Mouse (Mus musculus) midbrain, embryonic 13.5 days (tissue): Measurements from ENCODE around the gene Cnpy2. TPM values are rescaled to one million over a fixed set of nuclear protein-coding genes. Genes with fewer than 3 reads are reported as not detected.

Experiments used
- ATAC-seq: fragments of 200-750 bp; cut with Nextera tagmentation; 2 replicates; pipeline ENCODE4 v1.8.0; 2017; ENCODE audit warnings: mild to moderate bottlenecking, moderate TSS enrichment, moderate library complexity
- H3K27ac ChIP-seq: fragments of 300-500 bp; sonication (generic); 2 replicates; pipeline ENCODE4 v1.5.1; 2015; ENCODE audit warnings: inconsistent platforms, mild to moderate bottlenecking, moderate library complexity
- H3K27me3 ChIP-seq: fragments of 300-500 bp; sonication (generic); 2 replicates; pipeline ENCODE4 v1.6.1; 2015; ENCODE audit warnings: mild to moderate bottlenecking, inconsistent platforms
- H3K36me3 ChIP-seq: fragments of 300-500 bp; sonication (generic); 2 replicates; pipeline ENCODE4 v1.6.1; 2015; ENCODE audit warnings: mild to moderate bottlenecking, inconsistent platforms
- H3K4me1 ChIP-seq: fragments of 300-500 bp; sonication (generic); replicated peaks from 2 replicates; pipeline ENCODE4 v1.6.1; 2015; ENCODE audit warnings: inconsistent platforms
- H3K4me2 ChIP-seq: fragments of 300-500 bp; sonication (generic); replicated peaks from 2 replicates; pipeline ENCODE4 v1.6.1; 2015; ENCODE audit warnings: moderate library complexity, mild to moderate bottlenecking, inconsistent platforms
- H3K4me3 ChIP-seq: fragments of 300-500 bp; sonication (generic); replicated peaks from 2 replicates; pipeline ENCODE4 v1.5.1; 2015; ENCODE audit warnings: mild to moderate bottlenecking, inconsistent platforms
- H3K9ac ChIP-seq: fragments of 300-500 bp; sonication (generic); replicated peaks from 2 replicates; pipeline ENCODE4 v1.6.1; 2015; ENCODE audit warnings: mild to moderate bottlenecking, inconsistent platforms
- H3K9me3 ChIP-seq: fragments of 300-500 bp; sonication (generic); 2 replicates; pipeline ENCODE4 v1.6.1; 2016; ENCODE audit warnings: mild to moderate bottlenecking, inconsistent platforms
- WGBS: fragments of 180-500 bp; shearing (Covaris S2); methylation state at CpG from one replicate; pipeline ENCODE4 v1.1.7; 2015; 5-methylcytosine and 5-hydroxymethylcytosine counted together
- polyA plus RNA-seq: library from polyadenylated mRNA; unstranded; fragments of >200 nt; fragmentation: Nextera tagmentation; extraction: Ambion mirVana; gene quantifications from 2 replicates; pipeline ENCODE4 v1.2.1, GENCODE M21; 2015

Gene Cnpy2
- polyA plus RNA-seq, 1 experiment from 2014 or later, result 230 TPM

DNA sequence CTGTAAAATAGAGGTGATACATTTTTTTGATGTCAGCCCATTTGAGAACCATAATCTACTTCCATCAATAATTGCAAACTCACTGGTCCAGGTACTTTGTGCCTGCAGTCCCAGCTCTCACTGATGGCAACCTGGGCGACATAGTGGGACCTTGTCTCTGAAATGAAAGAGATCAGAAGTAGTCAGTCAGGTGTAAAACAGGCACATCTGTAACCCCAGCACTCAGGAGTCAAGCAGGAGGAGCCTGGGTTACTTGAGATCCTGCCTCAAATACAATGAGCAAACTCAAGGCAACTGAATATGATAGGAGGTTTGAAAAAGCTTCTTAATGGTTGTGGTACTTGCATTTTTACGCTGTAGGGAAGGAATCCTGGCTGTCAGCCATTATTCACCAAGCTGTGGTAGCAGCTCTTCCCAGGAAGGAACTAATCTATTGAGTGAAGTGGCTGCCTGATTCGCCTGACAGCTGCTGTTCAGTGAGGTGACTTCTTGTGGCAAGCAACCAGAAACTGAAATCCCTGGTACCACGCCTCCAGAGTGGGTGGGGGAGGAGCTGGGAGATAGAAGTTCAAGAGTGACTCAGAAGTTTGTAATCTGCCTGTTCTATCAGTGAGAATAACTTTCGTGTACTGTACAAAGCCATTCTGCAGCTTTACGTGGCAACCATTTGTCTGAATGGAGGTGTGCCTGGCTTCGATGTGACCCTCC, 22.5 kb downstream of the Cnpy2 start:
- no peak for ATAC-seq

GRCm38 (mm10) chr10:128347541-128347940, 25.3 kb downstream of the Cnpy2 start:
- no peak overlapping the region for H3K27ac ChIP-seq
- H3K4me2 ChIP-seq, result no peak overlapping the region
- no peaks in the 10 kb centered on the region for H3K9me3 ChIP-seq
- H3K36me3 ChIP-seq, result peaks cover 26% of the 10 kb centered on the region
- no peak overlapping the region for H3K4me3 ChIP-seq
- no peak for ATAC-seq
- WGBS, result 91% methylated on average over 8 of the region's 8 CpGs
- H3K27me3 ChIP-seq, result no peaks in the 10 kb centered on the region
- H3K9ac ChIP-seq, result no peak overlapping the region
- H3K4me1 ChIP-seq, result peaks cover 7% of the 10 kb centered on the region; the same call in 1 of the 2 replicates

More for the DNA sequence above, 22.5 kb downstream of the Cnpy2 start:
- peaks cover 3% of the 10 kb centered on the region; the same call in 1 of the 2 replicates for H3K36me3 ChIP-seq
- 64% methylated on average over 7 of the region's 7 CpGs for WGBS
- H3K4me3 ChIP-seq, result no peak overlapping the region
- H3K9me3 ChIP-seq, result no peaks in the 10 kb centered on the region
- no peaks in the 10 kb centered on the region for H3K27me3 ChIP-seq
- H3K4me2 ChIP-seq, result no peak overlapping the region
- no peak overlapping the region for H3K9ac ChIP-seq
- peak overlapping the region; percentile 57; the same call in 1 of the 2 replicates for H3K27ac ChIP-seq
- H3K4me1 ChIP-seq, result peaks cover 12% of the 10 kb centered on the region

DNA sequence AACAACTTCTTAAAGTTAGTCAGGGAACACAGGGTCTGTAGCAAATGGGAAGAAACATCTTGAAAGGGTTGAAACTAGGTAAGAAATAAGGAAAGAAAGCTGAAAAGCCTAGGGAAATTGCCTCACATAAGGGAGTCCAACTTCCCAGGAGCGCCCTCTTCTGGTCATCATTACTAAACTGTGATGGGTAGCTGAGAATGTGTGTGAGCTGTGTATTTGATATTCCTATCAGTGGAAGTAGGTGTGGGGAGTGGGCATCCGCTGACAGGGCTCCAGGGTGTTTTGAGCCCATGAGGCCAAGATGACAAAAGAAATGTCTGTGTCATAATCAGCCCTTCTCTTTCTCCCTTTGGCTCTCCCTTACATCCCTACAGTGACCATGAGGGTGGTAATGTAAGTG, 36.5 kb downstream of the Cnpy2 start:
- Histone ChIP-seq H3K36me3 (peaks cover 80% of the 10 kb centered on the region), H3K9me3 (no peaks in the 10 kb centered on the region)

GRCm38 (mm10) chr10:128359226-128359625, 37.0 kb downstream of the Cnpy2 start:
- peaks cover 76% of the 10 kb centered on the region for H3K36me3 ChIP-seq
- H3K9ac ChIP-seq, result no peak overlapping the region
- no peaks in the 10 kb centered on the region for H3K27me3 ChIP-seq
- H3K4me1 ChIP-seq, result no peaks in the 10 kb centered on the region
- no peak overlapping the region for H3K4me2 ChIP-seq
- ATAC-seq, result no peak
- H3K9me3 ChIP-seq, result no peaks in the 10 kb centered on the region
- H3K27ac ChIP-seq, result no peak overlapping the region
- 96% methylated on average over 6 of the region's 6 CpGs for WGBS
- H3K4me3 ChIP-seq, result no peak overlapping the region

More for the DNA sequence above, 36.5 kb downstream of the Cnpy2 start:
- Histone ChIP-seq H3K4me1 (no peaks in the 10 kb centered on the region), H3K27me3 (no peaks in the 10 kb centered on the region), H3K4me2 (no peak overlapping the region), H3K9ac (no peak overlapping the region), H3K4me3 (no peak overlapping the region), H3K27ac (no peak overlapping the region)
- 44% methylated on average over 2 of the region's 2 CpGs for WGBS
- no peak for ATAC-seq

DNA sequence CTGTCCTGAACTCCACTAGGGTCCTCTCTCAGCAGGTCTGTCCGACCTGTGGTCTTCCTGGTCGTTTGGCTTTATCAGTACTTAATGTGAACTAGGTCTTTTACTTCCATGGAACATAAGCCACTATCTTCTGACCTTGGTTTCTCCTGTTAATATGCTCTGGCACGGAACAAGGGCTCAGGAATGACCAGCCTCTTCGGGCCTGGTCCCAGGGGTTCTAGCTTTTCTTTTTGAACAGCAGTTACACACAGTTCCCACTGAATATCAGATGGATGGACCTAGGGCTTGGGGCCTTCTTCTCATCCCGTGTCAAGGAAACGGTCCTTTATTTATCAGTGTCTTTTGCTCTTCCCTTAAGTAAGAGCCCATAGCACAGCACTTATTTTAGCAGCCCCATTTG, 39.6 kb downstream of the Cnpy2 start:
- peaks cover 72% of the 10 kb centered on the region for H3K36me3 ChIP-seq
- no peak overlapping the region for H3K27ac ChIP-seq
- no peak overlapping the region for H3K9ac ChIP-seq
- no peaks in the 10 kb centered on the region for H3K4me1 ChIP-seq
- WGBS, result 93% methylated on average over 6 of the region's 6 CpGs
- ATAC-seq, result no peak
- no peaks in the 10 kb centered on the region for H3K9me3 ChIP-seq
- H3K4me3 ChIP-seq, result no peak overlapping the region
- no peak overlapping the region for H3K4me2 ChIP-seq
- no peaks in the 10 kb centered on the region for H3K27me3 ChIP-seq

DNA sequence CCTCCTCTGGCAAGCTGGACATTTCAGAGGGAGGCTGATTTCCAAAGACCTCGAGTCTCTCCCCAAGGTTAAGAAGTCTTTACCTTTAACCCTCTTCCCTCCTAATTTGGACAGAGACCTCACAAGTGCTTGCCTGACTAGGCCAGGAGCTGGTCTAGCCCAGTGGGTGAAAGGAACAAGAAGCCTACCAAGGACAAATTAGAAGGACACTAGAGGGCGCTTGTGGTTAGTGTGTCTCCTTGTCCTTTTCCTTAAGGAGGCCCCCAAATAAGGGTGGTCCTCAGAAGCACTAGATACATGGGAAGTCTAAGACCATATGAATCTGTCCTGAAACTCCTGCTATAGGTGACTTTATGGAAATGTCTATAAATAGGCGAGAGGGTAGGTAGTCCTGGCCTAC, 40.3 kb downstream of the Cnpy2 start:
- 61% methylated on average over 3 of the region's 3 CpGs for WGBS
- H3K9me3 ChIP-seq, result no peaks in the 10 kb centered on the region
- peaks cover 68% of the 10 kb centered on the region for H3K36me3 ChIP-seq
- peaks cover 6% of the 10 kb centered on the region for H3K4me1 ChIP-seq
- no peak overlapping the region for H3K4me3 ChIP-seq
- ATAC-seq, result 0 out of 2 replicates have a peak, but pooled peaks have one; percentile 18
- H3K27me3 ChIP-seq, result no peaks in the 10 kb centered on the region
- H3K4me2 ChIP-seq, result no peak overlapping the region
- H3K9ac ChIP-seq, result no peak overlapping the region
- H3K27ac ChIP-seq, result no peak overlapping the region

DNA sequence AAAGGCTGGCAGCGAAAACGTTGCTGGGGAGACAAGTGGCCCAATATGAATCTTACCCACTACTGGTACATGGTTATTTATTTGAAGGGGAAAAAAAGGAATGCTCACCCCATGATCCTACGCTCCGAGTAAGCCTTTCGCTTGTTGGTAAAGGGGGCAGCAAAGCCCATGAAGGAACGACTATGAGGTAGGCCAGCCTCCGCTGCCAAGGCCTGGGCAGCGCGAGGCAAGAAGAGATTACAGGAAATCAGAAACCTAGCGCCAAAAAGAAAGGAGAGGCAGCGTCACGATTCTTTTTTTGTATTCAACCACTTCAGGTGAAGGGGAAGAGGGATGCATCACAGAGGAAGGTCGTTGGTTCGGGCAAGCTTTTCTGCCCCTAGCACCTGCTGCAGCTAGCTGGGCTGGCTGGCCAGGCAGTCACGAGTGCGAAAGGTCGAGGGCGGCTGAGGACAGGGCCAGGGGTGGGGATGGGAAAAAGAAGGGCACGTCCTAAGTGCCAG, 45.7 kb downstream of the Cnpy2 start:
- H3K4me3 ChIP-seq, result peak overlapping the region; percentile 60
- H3K27me3 ChIP-seq, result no peaks in the 10 kb centered on the region
- H3K4me2 ChIP-seq, result peak overlapping the region; percentile 90
- H3K4me1 ChIP-seq, result peaks cover 18% of the 10 kb centered on the region
- ATAC-seq, result no peak
- 12% methylated on average over 19 of the region's 19 CpGs for WGBS
- H3K9ac ChIP-seq, result peak overlapping the region; percentile 72
- peaks cover 22% of the 10 kb centered on the region for H3K36me3 ChIP-seq
- peak overlapping the region; percentile 97 for H3K27ac ChIP-seq
- H3K9me3 ChIP-seq, result no peaks in the 10 kb centered on the region

- Histone ChIP-seq H3K4me3 (peak within 1 kb of the TSS; percentile 60), H3K9ac (peak within 1 kb of the TSS; percentile 72), H3K9me3 (no peaks in the 10 kb centered on the region), H3K4me1 (peaks cover 18% of the 10 kb centered on the region), H3K27me3 (no peaks in the 10 kb centered on the region), H3K36me3 (peaks cover 16% of the 10 kb centered on the region), H3K4me2 (peak within 1 kb of the TSS; percentile 90), H3K27ac (peak within 1 kb of the TSS; percentile 97)
- peak; percentile 96 for ATAC-seq
- WGBS, result under 1% methylated on average over 81 of the region's 87 CpGs
Measured at GRCm38 (mm10) chr10:128368402-128369217, 46.4 kb downstream of the Cnpy2 start, which contains the start of gene Coq10a. Coq10a (minus strand) TSS chr10:128368997.

- 4% methylated on average over 9 of the region's 9 CpGs for WGBS
- ATAC-seq, result no peak
Measured at GRCm38 (mm10) chr10:128369218-128369543, 46.9 kb downstream of the Cnpy2 start.

GRCm38 (mm10) chr10:128369599-128369998, 47.3 kb downstream of the Cnpy2 start:
- no peak for ATAC-seq
- Histone ChIP-seq H3K9me3 (no peaks in the 10 kb centered on the region), H3K27ac (peak overlapping the region; percentile 97), H3K4me2 (peak overlapping the region; percentile 90), H3K4me1 (peaks cover 18% of the 10 kb centered on the region), H3K9ac (peak overlapping the region; percentile 72; the same call in 1 of the 2 replicates), H3K4me3 (peak overlapping the region; percentile 60), H3K36me3 (peaks cover 13% of the 10 kb centered on the region), H3K27me3 (no peaks in the 10 kb centered on the region)
- 79% methylated on average over 6 of the region's 6 CpGs for WGBS

More at GRCm38 (mm10) chr10:128369218-128369543, 46.9 kb downstream of the Cnpy2 start:
- no peaks in the 10 kb centered on the region for H3K9me3 ChIP-seq
- H3K27ac ChIP-seq, result peak overlapping the region; percentile 97
- peak overlapping the region; percentile 90 for H3K4me2 ChIP-seq
- H3K27me3 ChIP-seq, result no peaks in the 10 kb centered on the region
- peak overlapping the region; percentile 72 for H3K9ac ChIP-seq
- H3K36me3 ChIP-seq, result peaks cover 13% of the 10 kb centered on the region
- H3K4me1 ChIP-seq, result peaks cover 18% of the 10 kb centered on the region
- H3K4me3 ChIP-seq, result peak overlapping the region; percentile 60

DNA sequence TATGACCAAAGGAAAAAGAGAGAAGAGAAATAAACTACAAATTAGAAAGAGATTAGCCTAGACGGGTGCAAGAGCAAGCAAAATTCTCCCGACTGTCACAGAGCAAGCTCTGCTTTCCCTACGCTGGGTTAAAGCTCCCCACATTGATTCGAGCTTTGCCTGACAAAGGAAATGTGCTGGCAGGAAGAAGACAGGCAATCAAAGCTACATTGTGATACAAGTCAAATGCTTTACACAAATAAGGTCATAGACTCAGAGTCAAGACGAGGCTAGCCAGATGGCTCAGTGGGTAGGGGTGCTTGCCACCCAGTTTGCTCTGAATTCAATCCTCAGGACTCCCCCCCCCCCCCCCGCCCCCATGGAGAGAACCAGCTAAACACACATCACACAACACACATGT, 47.8 kb downstream of the Cnpy2 start:
- H3K9me3 ChIP-seq, result no peaks in the 10 kb centered on the region
- H3K4me2 ChIP-seq, result no peak overlapping the region
- no peak overlapping the region for H3K27ac ChIP-seq
- 61% methylated on average over 5 of the region's 6 CpGs for WGBS
- no peaks in the 10 kb centered on the region for H3K27me3 ChIP-seq
- H3K36me3 ChIP-seq, result peaks cover 11% of the 10 kb centered on the region
- H3K4me3 ChIP-seq, result no peak overlapping the region
- ATAC-seq, result no peak
- no peak overlapping the region for H3K9ac ChIP-seq
- peaks cover 18% of the 10 kb centered on the region for H3K4me1 ChIP-seq

GRCm38 (mm10) chr10:128370601-128371000, 48.3 kb downstream of the Cnpy2 start:
- Histone ChIP-seq H3K9me3 (no peaks in the 10 kb centered on the region), H3K9ac (no peak overlapping the region), H3K27me3 (no peaks in the 10 kb centered on the region), H3K36me3 (peaks cover 5% of the 10 kb centered on the region; the same call in 1 of the 2 replicates), H3K4me3 (no peak overlapping the region), H3K27ac (no peak overlapping the region), H3K4me2 (no peak overlapping the region), H3K4me1 (peaks cover 18% of the 10 kb centered on the region)
- no peak for ATAC-seq
- 67% methylated on average over 4 of the region's 4 CpGs for WGBS
